Mouse (Mus musculus) heart, postnatal 0 days (tissue): Measurements from ENCODE around the gene Grik4. TPM values are rescaled to one million over a fixed set of nuclear protein-coding genes. Genes with fewer than 3 reads are reported as not detected.

Experiments used
- ATAC-seq: fragments of 200-750 bp; cut with Nextera tagmentation; 2 replicates; pipeline ENCODE4 v1.8.0; 2017; ENCODE audit warnings: low read depth, moderate number of reproducible peaks, moderate library complexity; ENCODE audit not compliant: insufficient read depth
- DNase-seq: peaks from one replicate; pipeline ENCODE4 v3.0.0-alpha.2; 2016; ENCODE audit warnings: low spot score
- H3K27ac ChIP-seq: fragments of 300-500 bp; sonication (generic); 2 replicates; pipeline ENCODE4 v1.5.1; 2014; ENCODE audit warnings: low read depth, mild to moderate bottlenecking
- H3K27me3 ChIP-seq: fragments of 300-500 bp; sonication (generic); 2 replicates; pipeline ENCODE4 v1.6.1; 2014; ENCODE audit warnings: low read length, mixed read lengths; ENCODE audit not compliant: control insufficient read depth, insufficient read depth
- H3K36me3 ChIP-seq: fragments of 300-500 bp; sonication (generic); replicated peaks from 2 replicates; pipeline ENCODE4 v1.6.1; 2014; ENCODE audit warnings: low read length, mixed read lengths; ENCODE audit not compliant: control insufficient read depth, insufficient read depth
- H3K4me1 ChIP-seq: fragments of 300-500 bp; sonication (generic); 2 replicates; pipeline ENCODE4 v1.6.1; 2014; ENCODE audit warnings: antibody characterized with exemption; ENCODE audit not compliant: control insufficient read depth, insufficient read depth
- H3K4me2 ChIP-seq: fragments of 300-500 bp; sonication (generic); 2 replicates; pipeline ENCODE4 v1.6.1; 2014; ENCODE audit warnings: low read depth, mild to moderate bottlenecking, low read length, moderate library complexity
- H3K4me3 ChIP-seq: fragments of 300-500 bp; sonication (generic); 2 replicates; pipeline ENCODE4 v1.5.1; 2014; ENCODE audit warnings: low read depth, low read length
- H3K9ac ChIP-seq: fragments of 300-500 bp; sonication (generic); replicated peaks from 2 replicates; pipeline ENCODE4 v1.6.1; 2014; ENCODE audit warnings: low read depth, low read length, mixed read lengths
- H3K9me3 ChIP-seq: fragments of 300-500 bp; sonication (generic); replicated peaks from 2 replicates; pipeline ENCODE4 v1.6.1; 2016; ENCODE audit warnings: low read length; ENCODE audit not compliant: control insufficient read depth
- CTCF ChIP-seq: IDR thresholded peaks from 2 replicates; pipeline ENCODE4 v1.5.1; 2016; ENCODE audit warnings: antibody characterized with exemption, control low read depth, low read depth
- EP300 ChIP-seq: IDR thresholded peaks from 2 replicates; pipeline ENCODE4 v1.6.1; 2016; ENCODE audit warnings: antibody characterized with exemption, low read depth
- WGBS: fragments of 180-500 bp; shearing (Covaris S2); extraction: QIAGEN DNeasy Blood & Tissue Kit; methylation state at CpG from one replicate; pipeline ENCODE4 v1.1.7; 2014; 5-methylcytosine and 5-hydroxymethylcytosine counted together
- polyA plus RNA-seq: library from polyadenylated mRNA; unstranded; fragments of >200 nt; fragmentation: Nextera tagmentation; extraction: Ambion mirVana; gene quantifications from 2 replicates; pipeline ENCODE4 v1.2.1, GENCODE M21; 2015
- total RNA-seq: library from RNA; depleted of rRNA; stranded (reverse); fragments of >200 nt; gene quantifications from 2 replicates; pipeline ENCODE4 v1.2.3, GENCODE M21; 2014; ENCODE audit warnings: low replicate concordance

Gene Grik4
- total and polyA plus RNA-seq, 2 experiments from 2014 or later: 0.03 TPM; not detected in 1

DNA sequence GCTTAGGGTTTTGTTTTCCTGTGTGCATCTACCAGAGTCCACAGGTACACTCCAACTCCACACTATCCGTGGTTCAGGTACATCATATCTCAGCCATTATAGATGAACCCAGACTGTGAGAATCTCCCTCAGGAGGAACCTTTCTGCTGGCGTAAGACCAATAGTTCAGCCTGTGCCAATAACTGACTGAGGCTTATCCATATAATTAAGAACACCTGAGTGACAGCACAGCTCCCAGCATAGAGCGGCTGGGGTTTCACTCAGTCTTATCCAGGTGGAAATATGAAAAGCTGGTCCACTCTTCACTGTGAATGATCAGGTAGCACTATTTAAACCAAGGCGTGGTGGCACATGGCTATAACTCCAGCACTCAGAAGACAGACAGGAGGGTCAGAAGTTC, 440.6 kb downstream of the Grik4 start:
- DNase-seq: no peak
- H3K4me2 ChIP-seq: no peak overlapping the region
- ATAC-seq: no peak
- H3K9me3 ChIP-seq: no peaks in the 10 kb centered on the region
- WGBS: 80% methylated on average over 4 of the region's 4 CpGs
- no peaks in the 10 kb centered on the region for H3K36me3 ChIP-seq
- H3K27ac ChIP-seq: no peak overlapping the region
- TF ChIP-seq EP300: no peak
- TF ChIP-seq CTCF: no peak
- no peak overlapping the region for H3K9ac ChIP-seq
- no peak overlapping the region for H3K4me3 ChIP-seq
- H3K27me3 ChIP-seq: no peaks in the 10 kb centered on the region
- H3K4me1 ChIP-seq: no peaks in the 10 kb centered on the region

GRCm38 (mm10) chr9:42496296-42496695, 448.0 kb downstream of the Grik4 start:
- DNase-seq: no peak
- Histone ChIP-seq H3K9me3 (no peaks in the 10 kb centered on the region), H3K4me2 (no peak overlapping the region), H3K27ac (no peak overlapping the region), H3K9ac (no peak overlapping the region), H3K4me1 (no peaks in the 10 kb centered on the region), H3K36me3 (no peaks in the 10 kb centered on the region), H3K4me3 (no peak overlapping the region), H3K27me3 (no peaks in the 10 kb centered on the region)
- WGBS: 33% methylated on average over 2 of the region's 2 CpGs
- ATAC-seq: no peak
- no peak for TF ChIP-seq EP300
- no peak for TF ChIP-seq CTCF

GRCm38 (mm10) chr9:42491780-42492179, 452.5 kb downstream of the Grik4 start:
- H3K27me3 ChIP-seq: no peaks in the 10 kb centered on the region
- ATAC-seq (no peak), DNase-seq (no peak)
- no peak overlapping the region for H3K27ac ChIP-seq
- no peaks in the 10 kb centered on the region for H3K4me1 ChIP-seq
- no peak overlapping the region for H3K4me3 ChIP-seq
- WGBS: 74% methylated on average over 9 of the region's 9 CpGs
- no peak overlapping the region for H3K4me2 ChIP-seq
- H3K9me3 ChIP-seq: no peaks in the 10 kb centered on the region
- TF ChIP-seq CTCF (no peak), EP300 (no peak)
- no peaks in the 10 kb centered on the region for H3K36me3 ChIP-seq
- H3K9ac ChIP-seq: no peak overlapping the region

GRCm38 (mm10) chr9:42490589-42491382, 453.5 kb downstream of the Grik4 start:
- Histone ChIP-seq H3K4me3 (no peak overlapping the region), H3K4me1 (no peaks in the 10 kb centered on the region), H3K4me2 (no peak overlapping the region), H3K36me3 (no peaks in the 10 kb centered on the region), H3K9me3 (no peaks in the 10 kb centered on the region), H3K9ac (no peak overlapping the region), H3K27ac (no peak overlapping the region), H3K27me3 (no peaks in the 10 kb centered on the region)
- DNase-seq: no peak
- TF ChIP-seq EP300: no peak
- TF ChIP-seq CTCF: no peak
- ATAC-seq: no peak
- 82% methylated on average over 16 of the region's 16 CpGs for WGBS

DNA sequence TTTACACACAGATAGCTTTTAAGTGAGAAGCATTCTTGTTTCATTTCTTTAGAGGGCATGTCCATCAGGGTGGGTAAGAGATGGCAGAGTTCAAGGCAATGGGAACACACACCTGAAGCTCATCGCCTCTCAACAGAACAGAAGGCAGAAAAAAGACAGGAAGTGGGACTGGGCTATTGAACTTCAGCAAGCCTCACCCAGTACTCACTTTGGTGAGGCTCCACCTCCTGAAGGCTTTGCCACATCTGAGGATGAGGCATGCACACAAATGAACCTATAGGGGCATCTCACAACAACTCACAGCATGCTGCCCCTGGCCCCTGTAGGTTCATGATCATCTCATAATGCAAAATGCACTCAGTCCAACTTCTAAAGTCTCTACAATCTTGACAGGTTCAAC, 456.2 kb downstream of the Grik4 start:
- no peak for ATAC-seq

GRCm38 (mm10) chr9:42486913-42487312, 457.4 kb downstream of the Grik4 start:
- Histone ChIP-seq H3K36me3 (no peaks in the 10 kb centered on the region), H3K27ac (no peak overlapping the region), H3K4me3 (no peak overlapping the region), H3K4me2 (no peak overlapping the region), H3K4me1 (no peaks in the 10 kb centered on the region), H3K9me3 (no peaks in the 10 kb centered on the region), H3K27me3 (no peaks in the 10 kb centered on the region), H3K9ac (no peak overlapping the region)
- 40% methylated on average over 4 of the region's 4 CpGs for WGBS
- TF ChIP-seq EP300: no peak
- TF ChIP-seq CTCF: no peak
- ATAC-seq (no peak), DNase-seq (no peak)

More for the DNA sequence above, 456.2 kb downstream of the Grik4 start:
- no peaks in the 10 kb centered on the region for H3K36me3 ChIP-seq
- no peaks in the 10 kb centered on the region for H3K27me3 ChIP-seq
- 77% methylated on average over 1 of the region's 1 CpGs for WGBS
- TF ChIP-seq CTCF (no peak), EP300 (no peak)
- no peak overlapping the region for H3K27ac ChIP-seq
- no peak for DNase-seq
- H3K4me1 ChIP-seq: no peaks in the 10 kb centered on the region
- no peaks in the 10 kb centered on the region for H3K9me3 ChIP-seq
- no peak overlapping the region for H3K4me3 ChIP-seq
- H3K4me2 ChIP-seq: no peak overlapping the region
- H3K9ac ChIP-seq: no peak overlapping the region
